Mouse (Mus musculus): ENCODE data around the gene Btn2a2. TPM values are rescaled to one million over a fixed set of nuclear protein-coding genes. Genes with fewer than 3 reads are reported as not detected.

Btn2a2 gene
- polyA plus RNA-seq, 1 experiment, result not detected

Other genes starting within 250 kb of the Btn2a2 start
- not detected in 2 replicates for gene Vmn1r223, start 241.7 kb downstream of the Btn2a2 start, polyA plus RNA-seq (2012; rRNA removed)
- gene Zfp322a, start 119.6 kb downstream of the Btn2a2 start, polyA plus RNA-seq (2012; rRNA removed), result 12.7 and 15.8 TPM in 2 replicates
- gene Abt1, start 65.0 kb downstream of the Btn2a2 start, polyA plus RNA-seq (2012; rRNA removed), result 7.9 TPM in 2 replicates
- gene Btn1a1, start 23.0 kb downstream of the Btn2a2 start, polyA plus RNA-seq (2012; rRNA removed), result not detected in 2 replicates
- 27.8 and 30.5 TPM in 2 replicates for gene Hist1h4h, start 42.2 kb upstream of the Btn2a2 start, polyA plus RNA-seq (2012; rRNA removed)
- gene Hist1h2af, start 45.0 kb upstream of the Btn2a2 start, polyA plus RNA-seq (2012; rRNA removed), result 1.3 and 5.2 TPM in 2 replicates
- 0.40 and 0.90 TPM in 2 replicates for gene Hist1h3g, start 46.6 kb upstream of the Btn2a2 start, polyA plus RNA-seq (2012; rRNA removed)
- gene Hist1h2bh, start 54.5 kb upstream of the Btn2a2 start, polyA plus RNA-seq (2012; rRNA removed), result 0.60 and 0.69 TPM in 2 replicates
- 0.44 and 0.78 TPM in 2 replicates for gene Hist1h3f, start 55.2 kb upstream of the Btn2a2 start, polyA plus RNA-seq (2012; rRNA removed)
- 0.26 and 0.78 TPM in 2 replicates for gene Hist1h4f, start 62.8 kb upstream of the Btn2a2 start, polyA plus RNA-seq (2012; rRNA removed)
- gene Hist1h1d, start 64.4 kb upstream of the Btn2a2 start, polyA plus RNA-seq (2012; rRNA removed), result 0.62 and 0.90 TPM in 2 replicates
- 0.83 and 1.6 TPM in 2 replicates for gene Hist1h3e, start 73.5 kb upstream of the Btn2a2 start, polyA plus RNA-seq (2012; rRNA removed)
- gene Hist1h2ae, start 82.4 kb upstream of the Btn2a2 start, polyA plus RNA-seq (2012; rRNA removed), result 0.15 and 0.53 TPM in 2 replicates
- 7.4 and 9.9 TPM in 2 replicates for gene Hist1h2bg, start 82.5 kb upstream of the Btn2a2 start, polyA plus RNA-seq (2012; rRNA removed)
- gene Hist1h2bf, start 85.3 kb upstream of the Btn2a2 start, polyA plus RNA-seq (2012; rRNA removed), result 0.75 TPM in 1 of 2 replicates, not detected in the other
- 1.6 and 1.9 TPM in 2 replicates for gene Hist1h2ad, start 85.5 kb upstream of the Btn2a2 start, polyA plus RNA-seq (2012; rRNA removed)
- gene Hist1h3d, start 86.9 kb upstream of the Btn2a2 start, polyA plus RNA-seq (2012; rRNA removed), result 2.5 and 2.6 TPM in 2 replicates
- gene Hist1h4d, start 92.7 kb upstream of the Btn2a2 start, polyA plus RNA-seq (2012; rRNA removed), result 0.47 and 3.4 TPM in 2 replicates
- gene Hist1h2be, start 132.3 kb upstream of the Btn2a2 start, polyA plus RNA-seq (2012; rRNA removed), result 2.6 and 3.4 TPM in 2 replicates
- 1.1 and 2.4 TPM in 2 replicates for gene Hist1h1e, start 133.7 kb upstream of the Btn2a2 start, polyA plus RNA-seq (2012; rRNA removed)
- gene Hist1h2ac, start 195.1 kb upstream of the Btn2a2 start, polyA plus RNA-seq (2012; rRNA removed), result 0.45 and 0.86 TPM in 2 replicates
- 193 and 203 TPM in 2 replicates for gene Hist1h2bc, start 195.3 kb upstream of the Btn2a2 start, polyA plus RNA-seq (2012; rRNA removed)
- not detected in 2 replicates for gene Hist1h1t, start 207.0 kb upstream of the Btn2a2 start, polyA plus RNA-seq (2012; rRNA removed)
- 0.47 and 1.7 TPM in 2 replicates for gene Hist1h4c, start 209.6 kb upstream of the Btn2a2 start, polyA plus RNA-seq (2012; rRNA removed)
- gene Hfe, start 222.0 kb upstream of the Btn2a2 start, polyA plus RNA-seq (2012; rRNA removed), result 13.8 and 14.8 TPM in 2 replicates
- gene Hist1h1c, start 250.0 kb upstream of the Btn2a2 start, polyA plus RNA-seq (2012; rRNA removed), result 125 and 170 TPM in 2 replicates